Mouse (Mus musculus) ES-Bruce4 (cell line): ENCODE measurements around the gene Stk17b. TPM values are rescaled to one million over a fixed set of nuclear protein-coding genes. Genes with fewer than 3 reads are reported as not detected.

Source experiments
- H3K27ac ChIP-seq: 2 replicates; pipeline ENCODE4 v1.5.1; 2012; ENCODE audit warnings: low read length, inconsistent platforms; ENCODE audit not compliant: insufficient read depth
- H3K27me3 ChIP-seq: 2 replicates; pipeline ENCODE4 v1.6.1; 2012; ENCODE audit warnings: mild to moderate bottlenecking, low read length, inconsistent platforms; ENCODE audit not compliant: control insufficient read depth, poor library complexity, insufficient read depth, severe bottlenecking
- H3K36me3 ChIP-seq: 2 replicates; pipeline ENCODE4 v1.6.1; 2012; ENCODE audit warnings: inconsistent platforms, mild to moderate bottlenecking, low read length, moderate library complexity; ENCODE audit not compliant: control insufficient read depth, poor library complexity, insufficient read depth, severe bottlenecking
- H3K4me1 ChIP-seq: one replicate; pipeline ENCODE4 v1.8.1; 2011; ENCODE audit warnings: low read length; ENCODE audit not compliant: control insufficient read depth, insufficient read depth
- H3K4me3 ChIP-seq: 2 replicates; pipeline ENCODE4 v1.5.1; 2011; ENCODE audit warnings: low read depth, mild to moderate bottlenecking, low read length
- H3K9ac ChIP-seq: 2 replicates; pipeline ENCODE4 v1.6.1; 2012; ENCODE audit warnings: low read depth, mild to moderate bottlenecking, inconsistent platforms; ENCODE audit not compliant: poor library complexity, severe bottlenecking
- H3K9me3 ChIP-seq: replicated peaks from 2 replicates; pipeline ENCODE4 v1.6.1; 2012; ENCODE audit warnings: mild to moderate bottlenecking, low read length, inconsistent platforms; ENCODE audit not compliant: control insufficient read depth, poor library complexity, insufficient read depth, severe bottlenecking
- CTCF ChIP-seq: IDR thresholded peaks from one replicate; pipeline ENCODE4 v1.8.1; 2011; ENCODE audit warnings: low read depth, low read length
- EP300 ChIP-seq: IDR thresholded peaks from 2 replicates; pipeline ENCODE4 v1.6.1; 2011; ENCODE audit warnings: low read depth, low read length; ENCODE audit not compliant: insufficient read depth
- POLR2A ChIP-seq: IDR thresholded peaks from one replicate; pipeline ENCODE4 v1.8.1; 2011; ENCODE audit warnings: low read length; ENCODE audit not compliant: insufficient read depth
- polyA plus RNA-seq: library from polyadenylated mRNA; stranded (reverse); fragments of >200 nt; gene quantifications from 2 replicates; pipeline ENCODE4 v1.2.4, GENCODE M21; 2011; ENCODE audit warnings: low read depth; ENCODE audit not compliant: missing spikeins, insufficient read depth, insufficient read length

Gene Stk17b
- 47.2 and 48.1 TPM in 2 replicates for polyA plus RNA-seq

DNA sequence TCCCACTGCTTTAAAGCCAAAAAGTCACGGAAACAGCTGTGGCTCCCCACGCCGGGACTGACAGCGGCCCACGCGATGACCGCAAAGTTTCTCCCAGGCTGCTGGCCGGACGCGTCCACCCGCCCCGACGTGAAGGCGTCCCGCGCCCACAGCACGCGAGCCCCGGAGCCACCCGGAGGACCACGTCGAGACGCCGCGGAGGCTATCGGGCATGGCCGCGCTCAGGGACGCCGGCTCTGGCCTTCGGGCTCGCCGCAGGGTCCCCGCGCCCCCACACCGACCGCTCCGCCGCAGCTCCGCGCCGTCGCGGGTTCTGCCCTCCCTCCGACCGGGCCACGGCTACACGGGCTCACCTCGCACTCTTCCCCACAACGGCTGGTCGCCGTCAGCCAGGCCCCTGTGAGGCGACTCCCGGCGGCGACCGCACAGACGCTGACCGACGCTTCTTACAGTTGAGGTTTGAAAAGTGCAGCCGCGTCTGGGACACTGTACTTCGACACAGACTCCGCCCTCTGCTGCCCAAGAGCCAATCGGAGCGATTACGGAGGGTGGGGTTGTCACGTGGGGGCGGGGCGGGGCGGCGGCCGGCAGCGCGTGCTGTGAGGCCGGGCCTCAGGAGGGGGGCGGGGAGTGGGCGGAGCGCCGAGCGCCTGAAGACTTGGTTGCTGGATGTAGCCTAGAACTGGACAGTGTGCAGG lies at the start of gene Stk17b:
TSS of gene Stk17b (minus strand) at position 504 of the 698 bp plus-strand sequence.
- TF ChIP-seq POLR2A (peak; percentile 87), CTCF (no peak), EP300 (no peak)
- Histone ChIP-seq H3K9me3 (no peaks in the 10 kb centered on the region), H3K27me3 (no peaks in the 10 kb centered on the region), H3K4me3 (peak within 1 kb of the TSS; percentile 94), H3K9ac (peak within 1 kb of the TSS; percentile 65), H3K36me3 (no peaks in the 10 kb centered on the region), H3K4me1 (no peaks in the 10 kb centered on the region), H3K27ac (no peak within 1 kb of the TSS)

DNA sequence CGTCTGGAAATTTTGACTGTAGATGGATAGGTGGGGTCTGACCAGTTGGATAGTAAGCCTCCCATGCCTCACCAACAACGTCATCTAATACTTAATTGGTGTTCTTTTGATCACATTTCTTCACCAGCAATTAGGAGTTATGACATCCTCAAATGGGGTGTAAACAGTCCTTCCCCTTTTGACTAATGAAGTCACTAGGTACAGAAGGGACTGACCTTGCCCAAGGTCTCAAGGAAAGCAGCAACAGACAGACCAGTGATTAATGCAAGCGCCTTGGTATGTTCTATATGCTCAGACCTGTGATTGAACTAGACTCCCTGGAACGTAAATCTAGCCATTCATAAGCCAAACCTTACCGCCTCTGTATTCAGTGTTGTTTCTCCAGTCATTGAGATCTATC lies 45.3 kb upstream of the Stk17b start:
- no peak overlapping the region for H3K27ac ChIP-seq
- no peak for TF ChIP-seq EP300
- no peak for TF ChIP-seq POLR2A
- no peak for TF ChIP-seq CTCF
- H3K36me3 ChIP-seq = no peaks in the 10 kb centered on the region
- no peak overlapping the region for H3K4me3 ChIP-seq
- no peaks in the 10 kb centered on the region for H3K4me1 ChIP-seq
- no peaks in the 10 kb centered on the region for H3K9me3 ChIP-seq
- H3K27me3 ChIP-seq = no peaks in the 10 kb centered on the region
- no peak overlapping the region for H3K9ac ChIP-seq

DNA sequence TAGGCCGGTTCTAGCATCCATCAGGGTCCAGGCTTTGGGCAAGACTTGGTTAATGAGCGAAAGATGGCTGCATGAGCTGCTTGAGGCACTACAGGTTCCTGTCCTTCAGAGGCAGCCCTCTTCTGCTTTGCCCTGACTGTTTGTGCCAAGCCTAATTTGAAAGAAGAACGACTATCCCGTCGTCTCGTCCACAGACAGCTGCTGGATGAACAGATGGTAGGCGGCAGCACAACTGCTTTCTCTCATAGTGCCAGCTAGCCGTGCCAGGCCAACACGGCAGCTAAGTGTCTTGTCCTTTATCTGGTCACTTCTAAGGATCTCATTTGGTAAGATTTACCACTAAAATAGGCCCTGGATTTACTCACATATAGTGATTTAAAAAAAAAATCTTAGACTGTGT lies 44.1 kb upstream of the Stk17b start:
- no peaks in the 10 kb centered on the region for H3K4me1 ChIP-seq
- H3K4me3 ChIP-seq = no peak overlapping the region
- H3K27ac ChIP-seq = no peak overlapping the region
- H3K36me3 ChIP-seq = no peaks in the 10 kb centered on the region
- TF ChIP-seq EP300 (no peak), POLR2A (no peak), CTCF (no peak)
- H3K27me3 ChIP-seq = no peaks in the 10 kb centered on the region
- no peaks in the 10 kb centered on the region for H3K9me3 ChIP-seq
- H3K9ac ChIP-seq = no peak overlapping the region

DNA sequence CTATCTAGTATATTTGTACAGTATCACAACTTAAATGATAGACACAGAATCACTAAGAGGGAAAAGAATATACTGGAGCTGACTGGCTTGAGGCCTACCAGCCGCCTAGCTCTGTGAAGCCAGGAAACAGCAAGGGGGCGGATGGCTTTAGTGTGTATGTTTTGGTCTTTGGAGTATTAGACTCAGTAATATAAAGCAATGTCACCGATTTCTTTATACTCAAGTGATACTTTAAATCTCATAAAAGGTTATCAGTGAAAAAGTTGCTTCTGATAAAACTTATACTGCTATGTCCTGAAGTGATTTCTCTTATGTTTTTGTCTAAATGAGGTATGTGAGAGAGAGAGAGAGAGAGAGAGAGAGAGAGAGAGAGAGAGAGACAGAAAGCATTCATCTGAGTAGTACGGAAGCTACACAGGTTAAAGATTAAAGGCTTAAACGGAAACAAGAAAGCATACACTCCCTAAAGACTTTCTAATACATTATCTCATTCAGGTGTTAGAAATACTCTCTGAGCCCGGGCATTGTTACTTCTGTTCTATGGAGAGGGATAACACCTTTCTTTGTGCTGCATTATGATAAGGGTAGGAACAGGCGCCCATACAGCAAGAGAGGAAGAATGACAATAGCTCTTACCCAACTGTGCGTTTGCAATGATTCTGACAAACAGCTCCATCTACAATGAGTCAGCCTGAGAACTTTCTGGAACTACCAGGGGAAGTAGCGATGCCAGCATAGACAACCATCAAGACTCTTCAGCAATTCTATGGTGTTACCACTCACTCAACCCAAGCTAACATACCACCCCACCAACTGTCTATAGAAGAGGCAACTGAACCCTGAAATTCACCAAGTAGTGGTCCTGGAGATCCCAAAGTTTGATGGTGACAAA lies 39.7 kb upstream of the Stk17b start:
- Histone ChIP-seq H3K4me3 (no peak overlapping the region), H3K4me1 (no peaks in the 10 kb centered on the region), H3K9ac (no peak overlapping the region), H3K27ac (no peak overlapping the region), H3K27me3 (no peaks in the 10 kb centered on the region), H3K9me3 (no peaks in the 10 kb centered on the region), H3K36me3 (no peaks in the 10 kb centered on the region)
- no peak for TF ChIP-seq CTCF
- no peak for TF ChIP-seq POLR2A
- TF ChIP-seq EP300 = no peak

DNA sequence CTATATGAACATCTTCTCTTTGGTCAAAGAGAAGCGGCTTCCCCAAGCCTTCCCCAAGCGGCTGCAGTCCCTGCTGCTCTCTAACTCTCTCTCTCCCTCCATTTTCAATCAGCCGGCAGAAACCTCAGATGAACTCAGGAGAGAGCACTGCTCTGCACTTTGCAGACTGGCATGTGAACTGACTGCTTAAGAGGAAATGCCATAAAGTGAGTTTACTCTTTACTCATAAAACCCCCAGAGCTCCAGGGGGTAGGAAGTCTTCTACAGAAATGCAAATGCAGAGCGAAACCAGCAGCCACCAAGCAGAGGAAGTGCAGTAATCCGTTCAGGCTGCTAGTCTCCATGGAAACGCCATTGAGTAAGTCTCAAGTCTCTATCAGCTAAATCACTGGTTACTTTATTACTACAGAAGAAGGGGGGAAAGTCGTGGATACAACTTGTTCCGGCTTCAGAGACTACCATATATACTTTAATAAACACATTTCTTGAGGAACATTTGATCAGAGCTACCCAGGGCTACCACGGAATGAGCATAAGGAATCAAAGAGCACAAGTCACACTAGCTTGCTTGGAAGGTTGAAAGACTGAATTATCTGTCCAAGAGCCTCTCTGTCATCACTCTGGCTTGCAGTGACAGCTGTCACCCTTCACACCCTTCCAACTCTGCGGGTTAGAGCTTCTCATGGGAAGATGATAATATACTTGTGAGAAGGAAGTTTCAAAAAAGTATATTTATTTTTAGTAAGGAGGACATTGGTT lies 38.8 kb upstream of the Stk17b start:
- H3K27ac ChIP-seq = no peak overlapping the region
- no peaks in the 10 kb centered on the region for H3K4me1 ChIP-seq
- no peaks in the 10 kb centered on the region for H3K9me3 ChIP-seq
- no peak for TF ChIP-seq CTCF
- no peak for TF ChIP-seq POLR2A
- no peak for TF ChIP-seq EP300
- H3K9ac ChIP-seq = no peak overlapping the region
- H3K4me3 ChIP-seq = no peak overlapping the region
- H3K36me3 ChIP-seq = no peaks in the 10 kb centered on the region
- no peaks in the 10 kb centered on the region for H3K27me3 ChIP-seq
